Mouse (Mus musculus): ENCODE results near the gene Fabp2. TPM values are rescaled to one million over a fixed set of nuclear protein-coding genes. Genes with fewer than 3 reads are reported as not detected.

The Fabp2 gene
- not detected in 2 replicates for polyA plus RNA-seq (2012; rRNA removed)

DNA sequence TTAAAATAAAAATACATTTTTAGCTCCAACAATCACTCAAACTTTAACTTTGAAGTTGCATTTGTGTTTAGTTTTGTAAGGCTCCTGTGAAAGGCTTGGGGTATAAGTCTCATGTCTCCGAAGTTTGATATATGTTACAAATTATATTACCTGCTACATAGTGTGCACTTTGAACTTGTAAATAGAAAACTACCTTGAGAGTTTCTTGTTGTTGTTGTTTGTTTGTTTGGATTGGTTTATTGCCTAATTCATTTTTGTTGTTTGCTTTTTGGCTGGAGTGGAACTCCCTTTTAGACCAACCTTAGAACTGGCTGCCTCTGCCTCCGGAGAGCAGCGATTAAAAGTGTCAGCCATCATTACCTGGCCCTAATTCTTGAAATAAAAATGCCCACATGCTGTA is at the start of gene Fabp2:
Gene Fabp2, plus strand, starts transcription at position 301 of the 400 bp plus-strand sequence.

DNA sequence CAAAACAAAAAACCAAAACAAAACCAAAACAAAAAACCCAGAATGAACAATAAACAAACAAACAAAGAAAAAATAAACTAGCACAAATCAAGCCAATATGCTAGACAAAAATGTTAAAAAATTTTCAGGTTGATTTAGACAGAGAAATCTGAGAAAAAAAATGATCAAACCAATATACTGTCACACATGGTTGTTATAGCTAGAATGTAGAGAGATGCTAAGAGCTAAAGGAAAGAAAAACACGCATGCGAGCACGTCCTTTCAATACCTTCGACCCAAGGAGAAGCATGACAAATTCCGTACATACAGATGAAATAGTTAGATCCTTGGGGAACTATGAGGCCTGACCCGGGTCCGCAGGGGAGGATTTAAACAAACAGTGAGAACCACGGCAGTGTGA is 24.4 kb downstream of the Fabp2 start, which contains the start of gene Gm10959:
Gene Gm10959, minus strand, starts transcription at position 101 of the 400 bp plus-strand sequence.

DNA sequence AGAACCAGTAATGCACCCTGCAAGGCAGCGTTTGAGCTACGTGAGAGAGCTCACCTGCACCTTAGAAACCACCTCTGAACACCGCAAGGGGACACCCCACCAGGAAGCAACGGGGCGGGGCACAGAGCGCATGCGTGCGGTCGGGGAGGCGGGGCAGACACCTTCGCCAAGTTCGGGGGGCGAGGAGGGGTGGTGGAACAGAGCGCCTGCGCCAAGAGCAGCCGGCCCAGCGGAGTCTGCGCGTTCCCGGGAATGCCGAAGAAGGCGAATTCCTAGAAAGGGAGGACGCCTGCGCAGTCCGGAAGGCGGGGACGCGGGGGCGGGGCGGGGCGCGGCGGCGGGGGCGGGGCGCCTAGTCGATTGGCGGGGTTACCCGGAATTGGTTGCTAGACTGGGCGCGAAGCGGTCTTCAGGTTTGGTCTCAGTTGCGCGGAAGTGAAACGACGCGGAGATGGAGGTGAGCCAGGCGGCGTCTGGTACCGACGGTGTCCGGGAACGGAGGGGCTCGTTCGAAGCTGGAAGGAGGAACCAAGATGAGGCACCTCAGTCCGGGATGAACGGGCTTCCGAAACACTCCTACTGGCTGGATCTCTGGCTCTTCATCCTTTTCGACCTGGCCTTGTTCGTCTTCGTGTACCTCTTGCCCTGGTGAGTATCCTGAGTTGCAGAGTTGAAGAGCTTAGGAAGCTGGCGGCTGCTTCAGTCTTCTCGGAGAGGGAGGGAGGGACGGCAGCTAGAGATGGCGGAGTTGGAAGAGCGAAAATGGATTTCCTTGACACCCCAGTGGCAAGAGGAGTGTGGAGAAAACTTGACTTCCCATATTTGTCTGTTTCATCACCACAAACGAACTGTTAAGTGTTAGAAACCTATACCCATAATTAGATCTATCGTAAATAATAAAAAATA is 29.4 kb downstream of the Fabp2 start, which contains the start of gene 1810037I17Rik:
Gene 1810037I17Rik, plus strand, starts transcription at position 195 of the 906 bp plus-strand sequence.

Other genes starting within 250 kb of the Fabp2 start
- 7.4 and 8.7 TPM in 2 replicates for gene Pde5a, start 166.1 kb upstream of the Fabp2 start, polyA plus RNA-seq (2012; rRNA removed)
- not detected in 2 replicates for gene Gm10959, start 24.3 kb downstream of the Fabp2 start, polyA plus RNA-seq (2012; rRNA removed)
- gene 1810037I17Rik, start 29.1 kb downstream of the Fabp2 start, polyA plus RNA-seq (2012; rRNA removed) = 17.8 and 31.5 TPM in 2 replicates
- gene Usp53, start 89.4 kb downstream of the Fabp2 start, polyA plus RNA-seq (2012; rRNA removed) = 4.1 and 4.8 TPM in 2 replicates
- not detected in 2 replicates for gene Myoz2, start 139.9 kb downstream of the Fabp2 start, polyA plus RNA-seq (2012; rRNA removed)